Mouse (Mus musculus) left cerebral cortex, postnatal 36 days (tissue): Measurements from ENCODE around the gene Depdc5. TPM values are rescaled to one million over a fixed set of nuclear protein-coding genes. Genes with fewer than 3 reads are reported as not detected.
"Not testable (repeated sequence)": the region's sequence is repeated elsewhere in the genome, so short reads cannot be mapped to it uniquely, and the experiment has no call there.

Experiments
- DNase-seq, 2 experiments: peaks; one replicate each; pipeline ENCODE4 v3.0.0; 2021 to 2022; ENCODE audit warnings: low spot score in 2 of 2, mixed read lengths in 1 of 2
- intact Hi-C: fragments of 180-260 bp; cut with DNase I; formaldehyde crosslinking; loops from one replicate; pipeline ENCODE4 v1.15.1; 2025
- total RNA-seq, 2 experiments: library from RNA; stranded (reverse); gene quantifications; 2 replicates each; pipeline ENCODE4 v1.2.3; 2021

Gene Depdc5
- total RNA-seq, 2 experiments from 2014 or later: 66.4 to 69.0 TPM

- no peak for DNase-seq
- intact Hi-C loops: no loop called here
Observed at GRCm38 (mm10) chr5:32872346-32872745, 8.8 kb downstream of the Depdc5 start.

- intact Hi-C loops: no loop called here
- no peak for DNase-seq
Observed at GRCm38 (mm10) chr5:32886739-32887138, 23.2 kb downstream of the Depdc5 start.

GRCm38 (mm10) chr5:32907496-32907895, 44.0 kb downstream of the Depdc5 start:
- intact Hi-C loops: no loop called here
- DNase-seq: no peak

GRCm38 (mm10) chr5:32914071-32914470, 50.6 kb downstream of the Depdc5 start:
- intact Hi-C loops: loop anchor here (10.0 kb wide), 1 partner anchor 231 kb away; no protein-coding TSS in a partner anchor
- no peak for DNase-seq

- DNase-seq: not testable (repeated sequence)
- intact Hi-C loops: loop anchor here (2.0 to 10.0 kb wide), 2 partner anchors 114 to 226 kb away; no protein-coding TSS in a partner anchor
Observed at GRCm38 (mm10) chr5:32919281-32919680, 55.8 kb downstream of the Depdc5 start.

- DNase-seq: no peak
- intact Hi-C loops: no loop called here
Observed at GRCm38 (mm10) chr5:32922906-32923305, 59.4 kb downstream of the Depdc5 start.

GRCm38 (mm10) chr5:32930761-32931160, 67.3 kb downstream of the Depdc5 start:
- peak; percentile 44 for DNase-seq
- intact Hi-C loops: loop anchor here (5.0 kb wide), 1 partner anchor 57 kb away; no protein-coding TSS in a partner anchor

GRCm38 (mm10) chr5:32934654-32935053, 71.2 kb downstream of the Depdc5 start:
- intact Hi-C loops: loop anchor here (5.0 kb wide), 2 partner anchors 53 to 88 kb away; no protein-coding TSS in a partner anchor
- no peak for DNase-seq

- intact Hi-C loops: no loop called here
- DNase-seq: no peak
Observed at GRCm38 (mm10) chr5:32940586-32940985, 77.1 kb downstream of the Depdc5 start.

- no peak for DNase-seq
- intact Hi-C loops: no loop called here
Observed at GRCm38 (mm10) chr5:32941209-32941924, 77.9 kb downstream of the Depdc5 start.

- peak; percentile 27 to 49 for DNase-seq
Observed at GRCm38 (mm10) chr5:32950077-32950476, 86.6 kb downstream of the Depdc5 start.

GRCm38 (mm10) chr5:32950702-32951274, 87.3 kb downstream of the Depdc5 start:
- no peak for DNase-seq
- intact Hi-C loops: loop anchor here (2.0 kb wide), 1 partner anchor 70 kb away; no protein-coding TSS in a partner anchor

More at GRCm38 (mm10) chr5:32950077-32950476, 86.6 kb downstream of the Depdc5 start:
- intact Hi-C loops: loop anchor here (2.0 kb wide), 1 partner anchor 71 kb away; no protein-coding TSS in a partner anchor

GRCm38 (mm10) chr5:32955716-32956115, 92.2 kb downstream of the Depdc5 start:
- intact Hi-C loops: no loop called here
- DNase-seq: peak in 1 of 2 experiments; percentile 25

- intact Hi-C loops: no loop called here
Observed at GRCm38 (mm10) chr5:32961616-32962015, 98.1 kb downstream of the Depdc5 start.

GRCm38 (mm10) chr5:32962581-32962980, 99.1 kb downstream of the Depdc5 start:
- no peak for DNase-seq
- intact Hi-C loops: no loop called here

More at GRCm38 (mm10) chr5:32961616-32962015, 98.1 kb downstream of the Depdc5 start:
- no peak for DNase-seq

- intact Hi-C loops: loop anchor here (5.0 kb wide), 2 partner anchors 41 to 56 kb away; partner anchors contain the start of gene Ywhah
- no peak for DNase-seq
Observed at GRCm38 (mm10) chr5:32976541-32976940, 113.0 kb downstream of the Depdc5 start.

GRCm38 (mm10) chr5:32977179-32977578, 113.7 kb downstream of the Depdc5 start:
- intact Hi-C loops: loop anchor here (5.0 kb wide), 2 partner anchors 40 to 55 kb away; partner anchors contain the start of gene Ywhah
- DNase-seq: peak in 1 of 2 experiments; percentile 17

GRCm38 (mm10) chr5:32985379-32985778, 121.9 kb downstream of the Depdc5 start:
- no peak for DNase-seq
- intact Hi-C loops: loop anchor here (5.0 kb wide), 2 partner anchors 37 to 53 kb away; no protein-coding TSS in a partner anchor

GRCm38 (mm10) chr5:32987873-32988272, 124.4 kb downstream of the Depdc5 start:
- intact Hi-C loops: loop anchor here (5.0 kb wide), 2 partner anchors 34 to 56 kb away; no protein-coding TSS in a partner anchor
- DNase-seq: peak in 1 of 2 experiments; percentile 5

- peak; percentile 69 to 71 for DNase-seq
- intact Hi-C loops: loop anchor here (1.0 to 5.0 kb wide), 3 partner anchors 11 to 58 kb away; no protein-coding TSS in a partner anchor
Observed at GRCm38 (mm10) chr5:32989959-32990640, 126.6 kb downstream of the Depdc5 start.
